Mouse (Mus musculus): Measurements from ENCODE around the gene Mrpl36.

Mrpl36 gene

GRCm38 (mm10) chr13:73327827-73328698 is at the start of gene Mrpl36, which contains the start of gene Ndufs6:
Mrpl36 (plus strand) TSS chr13:73328513.
Ndufs6 (minus strand) TSS chr13:73328542.
- peak; percentile 90 for DNase-seq (ENCODE audit: extremely low spot score, low spot score)

GRCm38 (mm10) chr13:73279196-73279595 is 49.1 kb upstream of the Mrpl36 start:
- no peak for DNase-seq (ENCODE audit: extremely low spot score, low spot score)

DNA sequence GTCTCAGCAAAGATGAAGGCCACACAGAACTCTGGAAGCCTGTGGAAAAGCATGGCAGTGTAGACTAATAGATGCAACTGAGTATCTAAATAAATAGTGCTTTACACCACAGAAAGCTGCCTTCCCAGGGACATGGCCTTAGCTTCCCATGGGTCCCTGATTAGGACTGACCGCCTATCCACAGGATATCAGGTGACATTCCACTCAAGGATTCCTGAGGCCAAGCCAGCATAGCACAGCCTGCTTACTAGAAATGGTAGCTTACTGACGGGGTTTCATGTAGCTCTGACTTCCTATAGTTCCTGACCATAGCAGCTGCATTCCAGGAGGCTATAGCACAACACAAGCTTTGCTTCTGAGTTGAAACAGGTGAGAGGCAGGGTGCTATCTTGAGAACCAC is 45.9 kb upstream of the Mrpl36 start:
- DNase-seq (ENCODE audit: extremely low spot score, low spot score), result no peak

DNA sequence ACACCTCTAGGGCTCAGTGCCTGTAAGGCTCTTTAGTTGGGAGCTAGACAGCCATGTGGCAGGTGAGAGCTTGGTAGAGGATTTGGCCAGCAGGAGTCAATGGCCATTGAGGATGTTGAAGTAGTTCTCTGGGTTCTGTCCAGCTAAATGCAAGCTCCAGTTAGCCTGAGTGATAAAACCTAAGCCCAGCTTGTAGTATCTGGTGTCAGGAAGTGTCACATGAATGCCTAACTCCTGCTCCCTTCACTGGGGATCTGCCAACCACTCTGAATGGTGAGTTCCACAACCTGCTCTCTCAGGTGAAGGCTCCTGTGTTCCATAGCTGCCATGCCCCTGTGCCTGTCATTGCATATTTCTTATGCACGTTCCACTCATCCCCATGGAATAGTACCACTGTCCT is 44.8 kb upstream of the Mrpl36 start:
- no peak for DNase-seq (ENCODE audit: extremely low spot score, low spot score)

- DNase-seq (ENCODE audit: extremely low spot score, low spot score), result no peak
These were observed 38.1 kb upstream of the Mrpl36 start for GRCm38 (mm10) chr13:73290206-73290605.

- no peak for DNase-seq (ENCODE audit: extremely low spot score, low spot score)
These were observed 37.2 kb upstream of the Mrpl36 start for GRCm38 (mm10) chr13:73291102-73291501.

GRCm38 (mm10) chr13:73298717-73299116 is 29.6 kb upstream of the Mrpl36 start:
- no peak for DNase-seq (ENCODE audit: extremely low spot score, low spot score)

GRCm38 (mm10) chr13:73299322-73299721 is 29.0 kb upstream of the Mrpl36 start:
- DNase-seq (ENCODE audit: extremely low spot score, low spot score), result no peak

DNA sequence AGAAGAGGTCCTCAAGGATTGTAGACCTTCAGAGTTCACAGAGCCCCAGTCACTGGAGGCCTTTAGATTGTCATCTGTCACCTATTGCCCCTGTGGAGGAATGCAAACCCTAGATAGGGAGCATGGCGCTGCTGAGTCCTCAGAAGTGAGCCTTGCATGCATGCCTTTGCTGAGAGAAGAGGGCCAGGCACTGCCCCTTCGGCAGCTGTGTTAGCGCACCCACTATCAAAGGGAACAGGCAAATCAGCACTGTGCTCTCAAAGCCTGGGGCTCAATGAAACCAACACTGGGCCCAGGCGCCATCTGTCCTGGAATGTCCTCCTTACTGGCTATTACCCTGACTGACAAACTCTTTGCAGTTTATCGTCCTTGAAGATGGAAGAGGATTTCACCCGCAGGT is 23.6 kb upstream of the Mrpl36 start:
- no peak for DNase-seq (ENCODE audit: extremely low spot score, low spot score)

GRCm38 (mm10) chr13:73305398-73306084 is 22.8 kb upstream of the Mrpl36 start:
- no peak for DNase-seq (ENCODE audit: extremely low spot score, low spot score)

- DNase-seq (ENCODE audit: extremely low spot score, low spot score), result no peak
These were observed 22.3 kb upstream of the Mrpl36 start for GRCm38 (mm10) chr13:73306085-73306410.

DNA sequence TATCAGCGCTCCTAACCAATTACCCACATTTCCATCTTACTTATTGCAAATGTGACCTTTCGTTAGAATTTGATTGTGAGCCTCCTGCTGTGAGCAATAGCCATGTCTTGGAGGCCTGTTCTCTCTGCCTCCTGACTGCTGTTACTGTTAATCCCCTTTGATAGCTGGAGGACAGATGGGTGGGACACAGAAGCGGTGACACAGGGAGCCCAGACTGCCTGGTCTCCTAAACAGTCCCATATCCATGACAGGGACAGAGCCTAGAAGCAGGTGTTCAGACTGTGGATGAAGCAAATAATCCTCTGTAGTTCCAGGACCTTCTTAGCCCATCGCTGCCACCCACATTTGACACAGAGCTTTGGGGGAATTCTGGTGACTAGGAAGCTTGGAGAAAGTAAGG is 21.9 kb upstream of the Mrpl36 start:
- no peak for DNase-seq (ENCODE audit: extremely low spot score, low spot score)

DNA sequence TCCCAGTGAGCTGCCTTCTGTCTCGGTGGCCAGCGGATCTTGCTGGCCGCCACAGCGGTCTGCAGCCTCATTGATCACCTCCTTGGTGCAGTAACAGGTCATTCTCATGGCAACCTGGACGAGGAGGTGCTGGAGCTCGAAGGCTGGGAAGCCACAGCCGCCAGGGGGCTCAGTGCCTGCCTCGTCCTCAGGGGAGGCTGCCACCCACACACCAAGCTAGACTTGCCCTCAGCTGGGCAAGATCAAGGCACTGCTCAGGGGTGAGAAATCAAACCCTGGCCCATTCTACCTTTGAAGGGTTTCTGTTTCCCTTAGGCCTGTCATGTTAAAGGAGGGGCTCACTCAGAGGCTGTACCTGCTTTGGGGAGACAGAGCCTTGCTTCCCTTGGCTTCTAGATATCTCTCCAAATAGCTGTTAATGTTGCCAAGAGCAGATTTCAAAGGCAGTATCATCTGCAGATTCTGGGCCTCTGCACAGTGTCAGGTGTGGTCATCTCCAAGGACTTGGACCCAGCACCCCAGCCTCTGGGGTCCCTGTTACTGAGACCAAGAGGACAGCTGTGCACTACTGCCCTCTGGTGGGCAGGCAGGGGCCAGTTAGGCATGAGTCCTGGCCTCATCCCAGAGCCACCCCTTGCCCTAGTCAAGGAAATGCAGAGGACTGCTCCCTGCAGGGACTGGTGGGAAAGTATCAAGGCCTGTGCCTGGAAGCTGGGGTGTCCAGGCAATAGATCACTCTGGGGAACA is 18.0 kb upstream of the Mrpl36 start:
- DNase-seq (ENCODE audit: extremely low spot score, low spot score), result peak; percentile 73

- DNase-seq (ENCODE audit: extremely low spot score, low spot score), result no peak
These were observed 8.3 kb upstream of the Mrpl36 start for GRCm38 (mm10) chr13:73320048-73320447.

- DNase-seq (ENCODE audit: extremely low spot score, low spot score), result no peak
These were observed 5.7 kb upstream of the Mrpl36 start for GRCm38 (mm10) chr13:73322626-73323025.

DNA sequence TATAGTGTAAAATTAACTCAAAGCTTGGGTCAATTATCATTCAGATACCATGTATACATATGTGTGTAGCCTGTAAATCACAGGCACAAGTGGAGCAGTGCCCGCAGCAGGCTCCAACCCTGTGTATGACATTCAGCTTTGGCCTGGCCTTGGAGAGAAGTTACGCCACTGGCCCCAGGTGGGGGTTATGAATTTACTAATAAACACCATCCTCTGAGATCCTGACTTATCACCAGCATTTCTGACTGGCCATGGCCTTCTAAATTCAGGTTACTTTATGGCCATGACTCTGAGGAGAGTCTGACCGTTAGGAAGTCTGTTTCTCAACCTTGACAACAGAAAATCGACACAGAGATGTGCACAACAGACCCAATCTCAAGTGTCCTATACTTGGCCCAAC is 4.9 kb upstream of the Mrpl36 start:
- no peak for DNase-seq (ENCODE audit: extremely low spot score, low spot score)

DNA sequence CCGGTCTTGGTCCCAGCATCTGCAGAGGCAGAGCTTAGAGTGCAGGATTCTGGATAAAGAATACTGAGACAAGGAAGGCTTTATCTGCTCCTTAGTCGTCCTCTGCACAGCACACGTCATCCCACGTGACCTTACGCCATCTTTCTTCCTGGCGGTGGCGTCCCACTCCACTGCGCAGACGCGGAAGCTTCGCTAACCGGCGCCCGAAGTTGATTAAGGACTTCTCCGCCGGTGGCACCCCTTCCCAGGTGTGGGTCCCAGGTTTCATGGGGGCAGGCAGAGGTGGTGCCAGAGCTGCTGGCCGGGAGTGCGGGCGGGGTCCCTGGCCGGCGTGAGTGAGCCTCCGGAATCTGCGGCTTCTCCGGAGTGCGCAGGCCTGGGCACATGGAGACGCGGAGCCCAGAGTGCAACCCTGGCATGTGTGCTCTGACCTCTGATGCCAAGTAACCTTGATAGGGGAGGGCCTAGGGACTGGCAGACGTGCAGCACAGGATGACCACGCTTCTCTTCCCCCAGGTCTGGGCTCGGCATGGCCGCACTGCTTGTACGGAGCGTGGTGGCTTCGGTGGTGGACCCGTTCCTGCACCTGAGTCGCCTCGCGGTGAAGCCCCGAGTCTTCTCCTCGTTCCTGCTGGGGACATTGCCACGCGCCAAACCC is 2.7 kb downstream of the Mrpl36 start:
- peak; percentile 83 for DNase-seq (ENCODE audit: extremely low spot score, low spot score)

DNA sequence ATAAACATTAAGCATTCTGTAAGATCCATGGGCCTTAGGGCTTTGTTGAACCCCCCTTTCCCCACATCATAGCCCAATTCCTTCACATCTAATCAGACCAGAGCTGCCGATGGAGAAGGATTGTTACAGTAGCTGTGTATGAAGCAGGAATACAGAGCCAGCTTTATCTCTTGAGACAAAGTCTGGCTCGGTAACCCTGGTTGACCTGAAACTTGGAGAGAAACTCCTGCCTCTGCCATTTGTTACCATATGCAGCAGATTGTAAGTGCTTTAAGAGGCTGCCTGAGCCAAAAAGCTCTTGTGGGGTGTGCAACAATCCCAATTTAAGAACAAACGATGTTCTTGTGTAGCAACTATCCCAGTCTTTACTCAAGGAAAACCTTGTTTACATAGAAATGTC is 3.4 kb downstream of the Mrpl36 start:
- no peak for DNase-seq (ENCODE audit: extremely low spot score, low spot score)

- peak; percentile 37 for DNase-seq (ENCODE audit: extremely low spot score, low spot score)
These were observed 8.4 kb downstream of the Mrpl36 start for GRCm38 (mm10) chr13:73336753-73337152.

DNA sequence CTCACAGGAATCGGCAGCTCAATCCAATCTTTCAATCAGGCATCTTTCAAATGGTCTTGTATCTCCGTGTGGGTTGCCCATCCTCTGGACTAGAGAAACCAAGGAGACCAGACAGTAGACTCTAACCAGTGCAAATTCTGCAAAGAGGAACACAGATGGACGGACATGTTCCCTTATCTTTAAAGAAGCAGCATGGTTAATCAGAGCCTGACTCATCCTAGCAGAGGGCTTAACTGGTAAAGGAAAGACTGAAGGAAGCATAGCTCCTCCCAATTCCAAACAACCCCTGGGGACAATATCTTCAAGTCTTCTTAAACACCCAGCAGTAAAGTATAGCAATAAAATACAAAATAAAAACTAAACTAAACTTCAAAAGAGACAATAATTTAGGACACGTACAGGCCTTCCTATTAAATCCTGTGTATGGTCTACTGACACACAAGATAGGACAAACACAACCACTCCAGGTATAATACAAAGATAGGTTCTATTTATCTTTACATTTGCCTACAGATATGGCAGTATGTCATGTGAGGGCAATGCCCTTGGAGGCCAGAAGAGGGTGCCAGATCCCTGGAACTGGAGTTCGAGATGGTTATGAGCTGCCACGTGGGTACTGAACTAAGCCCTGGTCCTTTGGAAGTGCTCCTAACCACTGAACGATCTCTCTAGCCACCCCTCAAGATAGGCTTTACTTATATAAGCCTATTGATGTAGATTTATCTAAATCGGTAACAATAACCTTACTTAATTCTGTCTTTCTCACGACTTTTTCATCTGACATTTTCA is 17.0 kb downstream of the Mrpl36 start:
- DNase-seq (ENCODE audit: extremely low spot score, low spot score), result no peak

DNA sequence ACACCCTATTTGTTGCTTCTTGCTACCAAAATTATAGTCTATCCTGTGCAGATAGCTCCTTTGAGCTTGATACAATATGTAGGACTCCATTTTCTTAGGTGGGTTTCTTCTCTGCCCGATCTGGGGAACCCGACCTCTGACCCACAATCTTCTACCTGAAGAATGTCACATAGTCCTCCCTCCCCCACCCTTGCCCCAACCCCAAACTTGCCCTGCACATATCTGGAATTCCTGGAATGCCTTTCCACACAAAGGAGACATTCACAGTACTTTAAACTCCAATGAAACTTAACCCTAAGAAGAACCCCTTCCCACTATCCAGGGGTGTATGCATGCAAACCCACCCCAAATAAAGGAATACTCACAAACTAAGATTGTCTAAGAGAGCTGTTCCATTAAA is 17.8 kb downstream of the Mrpl36 start:
- DNase-seq (ENCODE audit: extremely low spot score, low spot score), result no peak
